Mouse (Mus musculus) MEL (cell line): ENCODE measurements at regions not wholly inside any gene's neighbourhood (a gene's known extent, or its start where the extent isn't known, plus 50 kb on each side); places are given as distances from the start of the nearest gene placed in this dataset.
A peak's percentile ranks its signal among the peaks of the same experiment; 100 is the strongest.

Experiments
- DNase-seq: peaks from one replicate; pipeline ENCODE4 v3.0.0; 2011; ENCODE audit warnings: low read depth, low spot score
- H3K27ac ChIP-seq: 2 replicates; pipeline ENCODE4 v1.5.1; 2012; ENCODE audit warnings: low read depth, mild to moderate bottlenecking, control low read depth, low read length, moderate library complexity; ENCODE audit not compliant: control insufficient read depth
- H3K27me3 ChIP-seq, 2 experiments: fragments of 150-350 bp in 1 of 2; sonication (generic) in 1 of 2; 2 replicates each; pipeline ENCODE4 v1.6.1; 2012; ENCODE audit warnings: low read length in 2 of 2, mild to moderate bottlenecking in 2 of 2, improper control_type of control experiment in 1 of 2, moderate library complexity in 1 of 2; ENCODE audit not compliant: insufficient read depth in 2 of 2, control insufficient read depth in 1 of 2
- H3K36me3 ChIP-seq, 2 experiments: 2 replicates each; pipeline ENCODE4 v1.6.1; 2012 to 2014; ENCODE audit warnings: low read length in 2 of 2, improper control_type of control experiment in 1 of 2, inconsistent platforms in 1 of 2, mild to moderate bottlenecking in 1 of 2; ENCODE audit not compliant: insufficient read depth in 2 of 2, control insufficient read depth in 1 of 2
- H3K4me1 ChIP-seq, 2 experiments: fragments of 150-350 bp in 1 of 2; sonication (generic) in 1 of 2; 2 replicates each; pipeline ENCODE4 v1.6.1; 2012; ENCODE audit warnings: low read length in 2 of 2, improper control_type of control experiment in 1 of 2, mild to moderate bottlenecking in 1 of 2; ENCODE audit not compliant: insufficient read depth in 2 of 2, control insufficient read depth in 1 of 2
- H3K4me3 ChIP-seq, 2 experiments: fragments of 150-350 bp in 1 of 2; sonication (generic) in 1 of 2; 2 replicates each; pipeline ENCODE4 v1.5.1; 2012; ENCODE audit warnings: low read depth in 2 of 2, low read length in 2 of 2, mild to moderate bottlenecking in 2 of 2, moderate library complexity in 2 of 2, control low read depth in 1 of 2, improper control_type of control experiment in 1 of 2; ENCODE audit not compliant: control insufficient read depth in 1 of 2, insufficient read depth in 1 of 2
- H3K79me2 ChIP-seq: 2 replicates; pipeline ENCODE4 v1.6.1; 2012; ENCODE audit warnings: mild to moderate bottlenecking, low read length, moderate library complexity; ENCODE audit not compliant: control insufficient read depth, poor library complexity, insufficient read depth
- H3K9ac ChIP-seq: 2 replicates; pipeline ENCODE4 v1.6.1; 2012; ENCODE audit warnings: low read depth, mild to moderate bottlenecking, control low read depth, low read length, moderate library complexity; ENCODE audit not compliant: control insufficient read depth, poor library complexity, severe bottlenecking
- H3K9me3 ChIP-seq: fragments of 150-350 bp; sonication (generic); replicated peaks from 2 replicates; pipeline ENCODE4 v1.6.1; 2012; ENCODE audit warnings: mild to moderate bottlenecking, low read length, improper control_type of control experiment, moderate library complexity; ENCODE audit not compliant: insufficient read depth
- CHD1 ChIP-seq: IDR thresholded peaks from 2 replicates; pipeline ENCODE4 v1.6.1; 2012; ENCODE audit warnings: low read depth, mild to moderate bottlenecking, inconsistent platforms, low read length, improper control_type of control experiment
- CHD2 ChIP-seq: IDR thresholded peaks from 2 replicates; pipeline ENCODE4 v1.6.1; 2011; ENCODE audit warnings: low read length, improper control_type of control experiment
- CTCF ChIP-seq, 3 experiments: IDR thresholded peaks in 2 of 3; conservative IDR thresholded peaks in 1 of 3; 2 replicates each; pipeline ENCODE4 v1.5.1; 2011 to 2012; ENCODE audit warnings: low read length in 3 of 3, low read depth in 2 of 3, mild to moderate bottlenecking in 2 of 3, improper control_type of control experiment in 1 of 3, inconsistent platforms in 1 of 3, mixed read lengths in 1 of 3, moderate library complexity in 1 of 3; ENCODE audit not compliant: control insufficient read depth in 1 of 3, insufficient read depth in 1 of 3, poor library complexity in 1 of 3, severe bottlenecking in 1 of 3
- ELF1 ChIP-seq: IDR thresholded peaks from 2 replicates; pipeline ENCODE4 v1.6.1; 2014; ENCODE audit warnings: low read depth, mild to moderate bottlenecking, inconsistent platforms, low read length, improper control_type of control experiment, moderate library complexity
- EP300 ChIP-seq, 2 experiments: IDR thresholded peaks; 2 replicates each; pipeline ENCODE4 v1.6.1; 2011; ENCODE audit warnings: improper control_type of control experiment in 2 of 2, low read length in 2 of 2, low read depth in 1 of 2, mild to moderate bottlenecking in 1 of 2
- GATA1 ChIP-seq: IDR thresholded peaks from 2 replicates; pipeline ENCODE4 v1.6.1; 2011; ENCODE audit warnings: low read depth, low read length, improper control_type of control experiment
- HCFC1 ChIP-seq: IDR thresholded peaks from 2 replicates; pipeline ENCODE4 v1.6.1; 2012; ENCODE audit warnings: low read depth, mild to moderate bottlenecking, inconsistent platforms, low read length, improper control_type of control experiment, moderate library complexity
- KAT2A ChIP-seq: conservative IDR thresholded peaks from 2 replicates; pipeline ENCODE4 v1.6.1; 2012; ENCODE audit warnings: low read depth, low read length, improper control_type of control experiment, inconsistent platforms
- MAFK ChIP-seq: IDR thresholded peaks from 2 replicates; pipeline ENCODE4 v1.6.1; 2011; ENCODE audit warnings: low read depth, mild to moderate bottlenecking, low read length, improper control_type of control experiment, borderline replicate concordance
- MAZ ChIP-seq: IDR thresholded peaks from 2 replicates; pipeline ENCODE4 v1.6.1; 2012; ENCODE audit warnings: low read depth, mild to moderate bottlenecking, inconsistent platforms, low read length, improper control_type of control experiment
- MEF2A ChIP-seq: IDR thresholded peaks from 2 replicates; pipeline ENCODE4 v1.6.1; 2014; ENCODE audit warnings: low read depth, mild to moderate bottlenecking, inconsistent platforms, low read length, improper control_type of control experiment; ENCODE audit not compliant: poor library complexity, insufficient replicate concordance, severe bottlenecking; ENCODE audit errors: extremely low read depth
- MXI1 ChIP-seq: IDR thresholded peaks from 2 replicates; pipeline ENCODE4 v1.6.1; 2011; ENCODE audit warnings: mild to moderate bottlenecking, low read depth, low read length, improper control_type of control experiment
- MYB ChIP-seq: IDR thresholded peaks from 2 replicates; pipeline ENCODE4 v1.6.1; 2011; ENCODE audit warnings: mild to moderate bottlenecking, low read depth, low read length, improper control_type of control experiment
- MYC ChIP-seq: IDR thresholded peaks from 2 replicates; pipeline ENCODE4 v1.6.1; 2011; ENCODE audit warnings: low read depth, mild to moderate bottlenecking, low read length, improper control_type of control experiment, moderate library complexity
- NELFE ChIP-seq: IDR thresholded peaks from 2 replicates; pipeline ENCODE4 v1.6.1; 2011; ENCODE audit warnings: low read depth, low read length, improper control_type of control experiment
- NRF1 ChIP-seq: IDR thresholded peaks from 2 replicates; pipeline ENCODE4 v1.6.1; 2014; ENCODE audit warnings: low read depth, mild to moderate bottlenecking, inconsistent platforms, low read length, improper control_type of control experiment, moderate library complexity; ENCODE audit not compliant: poor library complexity, insufficient read depth, severe bottlenecking
- POLR2A ChIP-seq, 2 experiments: IDR thresholded peaks; 2 replicates each; pipeline ENCODE4 v1.6.1; 2011 to 2012; ENCODE audit warnings: low read length in 2 of 2, mild to moderate bottlenecking in 2 of 2, control low read depth in 1 of 2, improper control_type of control experiment in 1 of 2, low read depth in 1 of 2, moderate library complexity in 1 of 2; ENCODE audit not compliant: control insufficient read depth in 1 of 2, insufficient read depth in 1 of 2, poor library complexity in 1 of 2
- POLR2AphosphoS2 ChIP-seq: IDR thresholded peaks from 2 replicates; pipeline ENCODE4 v1.6.1; 2011; ENCODE audit warnings: low read length, improper control_type of control experiment
- POLR2AphosphoS5 ChIP-seq: IDR thresholded peaks from 2 replicates; pipeline ENCODE4 v1.6.1; 2012; ENCODE audit warnings: low read depth, borderline replicate concordance, mild to moderate bottlenecking, inconsistent platforms, low read length, moderate library complexity, mixed read lengths
- RAD21 ChIP-seq: IDR thresholded peaks from 2 replicates; pipeline ENCODE4 v1.6.1; 2011; ENCODE audit warnings: mild to moderate bottlenecking, low read depth, low read length, improper control_type of control experiment
- RCOR1 ChIP-seq: IDR thresholded peaks from 2 replicates; pipeline ENCODE4 v1.6.1; 2012; ENCODE audit warnings: low read depth, mild to moderate bottlenecking, inconsistent platforms, low read length, improper control_type of control experiment
- SIN3A ChIP-seq: IDR thresholded peaks from 2 replicates; pipeline ENCODE4 v1.6.1; 2012; ENCODE audit warnings: low read length, improper control_type of control experiment, inconsistent platforms
- SMC3 ChIP-seq: IDR thresholded peaks from 2 replicates; pipeline ENCODE4 v1.6.1; 2011; ENCODE audit warnings: low read depth, low read length, improper control_type of control experiment
- TAL1 ChIP-seq: IDR thresholded peaks from 2 replicates; pipeline ENCODE4 v1.6.1; 2012; ENCODE audit warnings: mild to moderate bottlenecking, inconsistent platforms, low read length, moderate library complexity, mixed read lengths
- TBP ChIP-seq: IDR thresholded peaks from 2 replicates; pipeline ENCODE4 v1.8.0; 2011; ENCODE audit warnings: low read depth, low read length, improper control_type of control experiment
- TCF12 ChIP-seq: IDR thresholded peaks from 2 replicates; pipeline ENCODE4 v1.6.1; 2014; ENCODE audit warnings: low read depth, mild to moderate bottlenecking, inconsistent platforms, low read length, improper control_type of control experiment, moderate library complexity
- UBTF ChIP-seq: IDR thresholded peaks from 2 replicates; pipeline ENCODE4 v1.6.1; 2012; ENCODE audit warnings: low read depth, mild to moderate bottlenecking, inconsistent platforms, low read length, improper control_type of control experiment, moderate library complexity, borderline replicate concordance; ENCODE audit not compliant: insufficient read depth
- USF2 ChIP-seq, 2 experiments: IDR thresholded peaks; 2 replicates each; pipeline ENCODE4 v1.6.1; 2011 to 2012; ENCODE audit warnings: improper control_type of control experiment in 2 of 2, low read length in 2 of 2, borderline replicate concordance in 1 of 2, inconsistent platforms in 1 of 2, low read depth in 1 of 2, mild to moderate bottlenecking in 1 of 2; ENCODE audit not compliant: insufficient read depth in 1 of 2
- ZC3H11A ChIP-seq: IDR thresholded peaks from 2 replicates; pipeline ENCODE4 v1.6.1; 2012; ENCODE audit warnings: low read depth, mild to moderate bottlenecking, inconsistent platforms, low read length, improper control_type of control experiment
- ZMIZ1 ChIP-seq: IDR thresholded peaks from 2 replicates; pipeline ENCODE4 v1.6.1; 2012; ENCODE audit warnings: low read depth, mild to moderate bottlenecking, inconsistent platforms, low read length, improper control_type of control experiment, moderate library complexity
- ZNF384 ChIP-seq: IDR thresholded peaks from 2 replicates; pipeline ENCODE4 v1.6.1; 2012; ENCODE audit warnings: low read depth, mild to moderate bottlenecking, inconsistent platforms, low read length, improper control_type of control experiment

GRCm38 (mm10) chr9:18210721-18211120, 81.2 kb upstream of the Chordc1 start:
- Histone ChIP-seq H3K79me2 (no peaks in the 10 kb centered on the region), H3K27ac (no peak overlapping the region), H3K9ac (no peak overlapping the region), H3K4me1 (no peaks in the 10 kb centered on the region), H3K9me3 (no peaks in the 10 kb centered on the region; the same call in 1 of the 2 replicates), H3K27me3 (no peaks in the 10 kb centered on the region), H3K4me3 (no peak overlapping the region), H3K36me3 (no peaks in the 10 kb centered on the region)
- TF ChIP-seq ZMIZ1 (no peak), TAL1 (no peak), CHD2 (no peak), CTCF (IDR thresholded peaks at IDR 0.05 in 2 of 3, conservative IDR thresholded peaks at IDR 0.05 in 1 of 3; ENCODE audit: control insufficient read depth in 1 of 3, insufficient read depth in 1 of 3, low read depth in 2 of 3, low read length in 3 of 3, poor library complexity in 1 of 3, severe bottlenecking in 1 of 3) (no peak), NELFE (no peak)
- DNase-seq: no peak

- Histone ChIP-seq H3K36me3 (peaks cover 0 to 14% of the 10 kb centered on the region in 2 experiments; a peak in 2 of 4 replicates), H3K4me3 (peak overlapping the region in 1 of 2 experiments; percentile 87; a peak in 3 of 4 replicates), H3K4me1 (peaks cover 3 to 18% of the 10 kb centered on the region in 2 experiments; a peak in 2 of 4 replicates), H3K27ac (peak overlapping the region; percentile 7; the same call in 1 of the 2 replicates), H3K9me3 (no peaks in the 10 kb centered on the region), H3K9ac (no peak overlapping the region), H3K79me2 (no peaks in the 10 kb centered on the region), H3K27me3 (no peaks in the 10 kb centered on the region; a peak in 2 of 4 replicates)
- peak; percentile 69 for DNase-seq
- TF ChIP-seq UBTF (no peak), RAD21 (no peak), POLR2AphosphoS2 (0 out of 2 replicates have a peak, but pooled peaks have one; percentile 33), ZC3H11A (no peak), USF2 (IDR thresholded peaks at IDR 0.05; ENCODE audit: borderline replicate concordance in 1 of 2, insufficient read depth in 1 of 2, low read depth in 1 of 2, low read length in 2 of 2) (no peak), MAZ (no peak), ZNF384 (no peak), SMC3 (no peak), POLR2A (IDR thresholded peaks at IDR 0.05; ENCODE audit: control insufficient read depth in 1 of 2, insufficient read depth in 1 of 2, low read depth in 1 of 2, low read length in 2 of 2, poor library complexity in 1 of 2) (no peak), KAT2A (peak; percentile 38; the same call in 1 of the 2 replicates), POLR2AphosphoS5 (no peak), MXI1 (peak; percentile 37; the same call in 1 of the 2 replicates), EP300 (IDR thresholded peaks at IDR 0.05; ENCODE audit: low read depth in 1 of 2, low read length in 2 of 2) (peak; percentile 96 to 97), MYC (no peak), RCOR1 (peak; percentile 84), HCFC1 (no peak), SIN3A (peak; percentile 76; the same call in 1 of the 2 replicates), NRF1 (no peak; the same call in 1 of the 2 replicates), MAFK (peak; percentile 69; the same call in 1 of the 2 replicates), MYB (peak; percentile 42; the same call in 1 of the 2 replicates), CHD2 (no peak), GATA1 (peak; percentile 94), CHD1 (no peak), MEF2A (no peak; the same call in 1 of the 2 replicates), ELF1 (no peak), TCF12 (peak; percentile 98), TBP (0 out of 2 replicates have a peak, but pooled peaks have one; percentile 28), TAL1 (no peak; the same call in 1 of the 2 replicates)
These were observed 65.3 kb upstream of the Chordc1 start for GRCm38 (mm10) chr9:18226644-18227043.
